Mouse (Mus musculus): ENCODE data around the gene Tmem144. TPM values are rescaled to one million over a fixed set of nuclear protein-coding genes. Genes with fewer than 3 reads are reported as not detected.
A peak's percentile ranks its signal among the peaks of the same experiment; 100 is the strongest.

Gene Tmem144
- polyA plus RNA-seq, 1 experiment = 463 TPM

- Histone ChIP-seq H3K4me1 (ENCODE audit: control insufficient read depth, insufficient read depth, low read length) (peaks cover 4% of the 10 kb centered on the region; the same call in 1 of the 2 replicates), H3K36me3 (ENCODE audit: control insufficient read depth, insufficient read depth, low read length) (no peaks in the 10 kb centered on the region), H3K4me3 (ENCODE audit: control insufficient read depth, low read depth, low read length) (no peak overlapping the region), H3K27ac (ENCODE audit: control insufficient read depth, insufficient read depth, low read depth, low read length) (no peak overlapping the region), H3K27me3 (ENCODE audit: control insufficient read depth, insufficient read depth, low read length) (no peaks in the 10 kb centered on the region)
- peak; percentile 42; the same call in 1 of the 2 replicates for TF ChIP-seq CTCF (IDR thresholded peaks at IDR 0.05; ENCODE audit: control insufficient read depth, insufficient read depth, insufficient replicate concordance, low read depth, low read length)
- no peak for TF ChIP-seq POLR2A (IDR thresholded peaks at IDR 0.05; ENCODE audit: control insufficient read depth, low read depth, low read length)
Measured at GRCm38 (mm10) chr3:79883092-79883491, 30.5 kb upstream of the Tmem144 start.

GRCm38 (mm10) chr3:79881645-79882044 lies 29.1 kb upstream of the Tmem144 start:
- Histone ChIP-seq H3K27ac (ENCODE audit: control insufficient read depth, insufficient read depth, low read depth, low read length) (no peak overlapping the region), H3K4me1 (ENCODE audit: control insufficient read depth, insufficient read depth, low read length) (peaks cover 2% of the 10 kb centered on the region; the same call in 1 of the 2 replicates), H3K36me3 (ENCODE audit: control insufficient read depth, insufficient read depth, low read length) (no peaks in the 10 kb centered on the region), H3K4me3 (ENCODE audit: control insufficient read depth, low read depth, low read length) (no peak overlapping the region), H3K27me3 (ENCODE audit: control insufficient read depth, insufficient read depth, low read length) (no peaks in the 10 kb centered on the region)
- TF ChIP-seq POLR2A (IDR thresholded peaks at IDR 0.05; ENCODE audit: control insufficient read depth, low read depth, low read length) = no peak
- TF ChIP-seq CTCF (IDR thresholded peaks at IDR 0.05; ENCODE audit: control insufficient read depth, insufficient read depth, insufficient replicate concordance, low read depth, low read length) = no peak

DNA sequence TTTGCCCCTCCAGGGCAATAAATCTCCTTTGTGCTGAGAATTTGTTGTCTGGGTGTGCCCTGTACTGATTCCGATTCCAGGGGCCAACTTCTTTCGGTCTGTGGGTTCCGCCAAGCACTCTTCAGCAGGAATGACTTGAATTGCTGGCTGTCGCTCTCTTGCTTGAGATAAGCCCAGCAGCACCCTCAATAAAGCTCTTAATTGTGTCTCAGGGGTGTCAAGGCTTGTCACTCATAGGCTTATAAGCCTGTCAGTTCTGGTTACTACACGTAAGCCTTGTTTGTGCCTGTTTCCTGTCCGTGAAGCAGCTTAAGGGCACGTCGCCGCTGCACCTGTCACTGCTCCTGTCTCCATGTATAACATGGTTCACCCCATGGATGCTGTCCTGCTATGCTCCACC lies 26.7 kb upstream of the Tmem144 start:
- Histone ChIP-seq H3K4me3 (ENCODE audit: control insufficient read depth, low read depth, low read length) (no peak overlapping the region), H3K36me3 (ENCODE audit: control insufficient read depth, insufficient read depth, low read length) (no peaks in the 10 kb centered on the region), H3K27ac (ENCODE audit: control insufficient read depth, insufficient read depth, low read depth, low read length) (no peak overlapping the region), H3K27me3 (ENCODE audit: control insufficient read depth, insufficient read depth, low read length) (no peaks in the 10 kb centered on the region), H3K4me1 (ENCODE audit: control insufficient read depth, insufficient read depth, low read length) (no peaks in the 10 kb centered on the region)
- no peak for TF ChIP-seq POLR2A (IDR thresholded peaks at IDR 0.05; ENCODE audit: control insufficient read depth, low read depth, low read length)
- no peak for TF ChIP-seq CTCF (IDR thresholded peaks at IDR 0.05; ENCODE audit: control insufficient read depth, insufficient read depth, insufficient replicate concordance, low read depth, low read length)

GRCm38 (mm10) chr3:79878350-79878749 lies 25.8 kb upstream of the Tmem144 start:
- H3K27ac ChIP-seq (ENCODE audit: control insufficient read depth, insufficient read depth, low read depth, low read length) = no peak overlapping the region
- TF ChIP-seq POLR2A (IDR thresholded peaks at IDR 0.05; ENCODE audit: control insufficient read depth, low read depth, low read length) (no peak), CTCF (IDR thresholded peaks at IDR 0.05; ENCODE audit: control insufficient read depth, insufficient read depth, insufficient replicate concordance, low read depth, low read length) (no peak)
- no peaks in the 10 kb centered on the region for H3K36me3 ChIP-seq (ENCODE audit: control insufficient read depth, insufficient read depth, low read length)
- H3K4me1 ChIP-seq (ENCODE audit: control insufficient read depth, insufficient read depth, low read length) = no peaks in the 10 kb centered on the region
- no peaks in the 10 kb centered on the region for H3K27me3 ChIP-seq (ENCODE audit: control insufficient read depth, insufficient read depth, low read length)
- no peak overlapping the region for H3K4me3 ChIP-seq (ENCODE audit: control insufficient read depth, low read depth, low read length)

GRCm38 (mm10) chr3:79875471-79875870 lies 22.9 kb upstream of the Tmem144 start:
- H3K36me3 ChIP-seq (ENCODE audit: control insufficient read depth, insufficient read depth, low read length) = no peaks in the 10 kb centered on the region
- no peak overlapping the region for H3K27ac ChIP-seq (ENCODE audit: control insufficient read depth, insufficient read depth, low read depth, low read length)
- H3K4me3 ChIP-seq (ENCODE audit: control insufficient read depth, low read depth, low read length) = no peak overlapping the region
- no peak for TF ChIP-seq POLR2A (IDR thresholded peaks at IDR 0.05; ENCODE audit: control insufficient read depth, low read depth, low read length)
- TF ChIP-seq CTCF (IDR thresholded peaks at IDR 0.05; ENCODE audit: control insufficient read depth, insufficient read depth, insufficient replicate concordance, low read depth, low read length) = no peak
- no peaks in the 10 kb centered on the region for H3K4me1 ChIP-seq (ENCODE audit: control insufficient read depth, insufficient read depth, low read length)
- H3K27me3 ChIP-seq (ENCODE audit: control insufficient read depth, insufficient read depth, low read length) = no peaks in the 10 kb centered on the region

DNA sequence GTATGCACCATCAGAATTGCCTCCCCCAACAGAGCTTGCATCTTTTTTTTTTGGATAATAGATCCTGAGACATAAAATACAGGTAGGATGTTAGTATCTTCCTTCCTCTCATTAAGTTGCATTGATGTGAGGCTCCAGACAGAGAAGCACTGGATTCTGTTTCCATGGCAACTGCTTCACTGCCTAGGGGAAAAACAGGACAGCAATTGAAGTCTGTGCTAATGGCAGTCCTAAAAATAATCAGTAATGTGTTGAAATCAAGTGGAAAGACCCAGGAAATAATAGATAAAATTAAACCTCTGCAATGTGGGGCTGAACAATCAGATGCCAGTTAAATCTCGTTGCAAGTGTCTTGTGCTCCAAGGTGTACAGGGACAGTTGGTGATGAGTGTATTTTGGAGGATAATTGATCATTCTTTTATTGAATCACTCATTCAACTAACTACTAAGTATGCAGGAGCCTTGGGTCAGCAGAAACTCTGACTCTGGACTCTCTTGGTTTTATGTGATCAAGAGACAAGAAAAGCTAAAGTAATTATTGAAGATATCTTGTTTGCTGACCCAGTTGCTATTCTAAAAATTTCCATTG lies 14.6 kb upstream of the Tmem144 start:
- H3K27ac ChIP-seq (ENCODE audit: control insufficient read depth, insufficient read depth, low read depth, low read length) = no peak overlapping the region
- no peaks in the 10 kb centered on the region for H3K4me1 ChIP-seq (ENCODE audit: control insufficient read depth, insufficient read depth, low read length)
- H3K4me3 ChIP-seq (ENCODE audit: control insufficient read depth, low read depth, low read length) = no peak overlapping the region
- H3K27me3 ChIP-seq (ENCODE audit: control insufficient read depth, insufficient read depth, low read length) = no peaks in the 10 kb centered on the region
- no peaks in the 10 kb centered on the region for H3K36me3 ChIP-seq (ENCODE audit: control insufficient read depth, insufficient read depth, low read length)
- TF ChIP-seq CTCF (IDR thresholded peaks at IDR 0.05; ENCODE audit: control insufficient read depth, insufficient read depth, insufficient replicate concordance, low read depth, low read length) (no peak), POLR2A (IDR thresholded peaks at IDR 0.05; ENCODE audit: control insufficient read depth, low read depth, low read length) (no peak)

DNA sequence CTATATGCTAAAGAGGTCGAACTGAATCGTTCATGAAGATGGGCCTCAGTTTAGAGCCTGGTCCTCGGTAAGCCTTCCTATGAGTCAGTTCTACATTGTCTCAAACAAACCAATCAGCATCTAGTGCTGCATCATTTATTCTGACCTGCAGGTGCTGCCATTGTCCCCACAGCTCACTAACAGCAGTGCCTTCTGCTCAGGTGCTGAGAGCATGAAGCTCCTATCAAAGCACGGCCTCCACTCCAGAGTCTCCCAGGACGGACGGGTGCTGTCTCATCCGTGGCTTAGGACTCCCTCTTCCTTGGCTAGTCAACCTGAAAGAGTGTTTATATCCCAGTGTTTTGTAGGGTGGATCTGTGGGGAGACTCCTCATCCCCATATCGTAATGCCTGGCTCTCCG lies 14.0 kb upstream of the Tmem144 start:
- Histone ChIP-seq H3K4me1 (ENCODE audit: control insufficient read depth, insufficient read depth, low read length) (no peaks in the 10 kb centered on the region), H3K36me3 (ENCODE audit: control insufficient read depth, insufficient read depth, low read length) (no peaks in the 10 kb centered on the region), H3K27ac (ENCODE audit: control insufficient read depth, insufficient read depth, low read depth, low read length) (no peak overlapping the region), H3K4me3 (ENCODE audit: control insufficient read depth, low read depth, low read length) (no peak overlapping the region), H3K27me3 (ENCODE audit: control insufficient read depth, insufficient read depth, low read length) (no peaks in the 10 kb centered on the region)
- TF ChIP-seq POLR2A (IDR thresholded peaks at IDR 0.05; ENCODE audit: control insufficient read depth, low read depth, low read length) = no peak
- TF ChIP-seq CTCF (IDR thresholded peaks at IDR 0.05; ENCODE audit: control insufficient read depth, insufficient read depth, insufficient replicate concordance, low read depth, low read length) = no peak

Data from testis, adult 2 months (tissue).